Mouse (Mus musculus) thymus, postnatal 0 days (tissue): ENCODE measurements around the gene Zfp692. TPM values are rescaled to one million over a fixed set of nuclear protein-coding genes. Genes with fewer than 3 reads are reported as not detected.
"Not testable (repeated sequence)": the region's sequence is repeated elsewhere in the genome, so short reads cannot be mapped to it uniquely, and the experiment has no call there.

ENCODE experiments used
- DNase-seq: peaks from one replicate; pipeline ENCODE4 v3.0.0-alpha.2; 2015; ENCODE audit warnings: low spot score
- polyA plus RNA-seq: library from polyadenylated mRNA; unstranded; fragments of >200 nt; fragmentation: Nextera tagmentation; extraction: Ambion mirVana; gene quantifications from 2 replicates; pipeline ENCODE4 v1.2.1, GENCODE M21; 2015

Zfp692 gene
- 12.8 and 14.1 TPM in 2 replicates for polyA plus RNA-seq

DNA sequence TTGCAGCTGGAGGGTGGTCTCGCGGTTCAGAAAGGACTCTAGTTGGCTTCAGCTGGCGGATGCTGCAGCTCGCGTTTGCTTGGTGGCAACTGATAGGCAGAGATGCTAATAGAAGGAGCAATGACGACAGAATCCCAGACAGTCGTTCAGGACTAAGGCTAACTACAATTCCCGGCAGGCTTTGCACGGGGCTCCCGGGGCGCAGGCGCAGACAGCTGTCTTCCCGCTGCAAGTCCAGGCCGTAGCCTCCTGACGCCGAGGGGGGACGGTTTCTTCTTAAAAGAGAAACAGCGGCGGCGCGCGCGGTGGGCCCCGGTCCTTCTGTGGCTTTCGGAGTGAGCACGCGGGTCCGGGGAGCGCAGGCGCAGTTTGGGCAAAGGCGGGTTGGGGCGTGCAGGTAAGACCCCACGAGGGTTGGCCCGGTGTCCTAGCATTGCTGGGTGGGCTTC, at the start of gene Zfp692:
TSS of gene Zfp692 (plus strand) at position 210 of the 449 bp plus-strand sequence.
- DNase-seq: peak; percentile 94

DNA sequence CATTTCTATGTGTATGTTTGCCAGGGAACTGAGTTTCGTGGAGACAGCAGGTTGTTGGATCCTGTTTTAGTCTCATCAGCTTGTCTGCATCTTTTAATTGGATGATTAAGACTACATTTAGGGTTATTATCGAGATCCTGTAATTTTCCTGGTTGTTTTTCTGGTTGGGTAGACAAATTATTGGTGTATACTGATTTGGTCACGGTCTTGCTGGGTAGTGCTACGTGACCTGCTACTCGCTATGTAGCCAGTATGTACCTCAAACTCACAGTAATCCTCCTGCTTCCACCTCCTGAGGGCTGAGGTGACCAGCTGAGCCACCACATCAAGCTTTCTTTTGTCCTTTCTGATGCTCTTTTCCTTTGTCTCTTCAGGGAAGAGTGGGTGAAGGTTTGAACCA, 49.1 kb upstream of the Zfp692 start:
- DNase-seq: no peak

DNA sequence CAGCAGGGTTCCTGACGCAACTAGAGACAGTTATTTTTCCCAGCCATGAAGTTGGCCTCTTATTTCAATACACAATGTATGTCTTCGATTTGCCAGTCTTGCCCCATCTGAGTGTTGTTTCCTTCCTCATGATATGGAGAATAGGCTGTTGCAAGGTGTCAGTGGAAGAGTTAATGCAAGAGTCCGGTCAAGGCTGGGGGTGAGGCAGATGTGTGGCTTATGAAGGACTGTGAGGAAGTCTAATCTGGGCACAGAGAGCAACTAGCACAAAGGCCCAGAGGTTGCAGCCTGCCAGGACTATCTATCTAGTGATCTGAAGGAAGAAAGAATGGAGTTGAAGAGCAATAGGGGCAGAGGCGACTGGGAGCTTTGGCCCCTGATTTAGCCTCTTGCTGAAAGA, 46.7 kb upstream of the Zfp692 start:
- no peak for DNase-seq

GRCm38 (mm10) chr11:58261826-58262225, 45.0 kb upstream of the Zfp692 start:
- DNase-seq: no peak

GRCm38 (mm10) chr11:58262336-58262735, 44.5 kb upstream of the Zfp692 start:
- DNase-seq: no peak

DNA sequence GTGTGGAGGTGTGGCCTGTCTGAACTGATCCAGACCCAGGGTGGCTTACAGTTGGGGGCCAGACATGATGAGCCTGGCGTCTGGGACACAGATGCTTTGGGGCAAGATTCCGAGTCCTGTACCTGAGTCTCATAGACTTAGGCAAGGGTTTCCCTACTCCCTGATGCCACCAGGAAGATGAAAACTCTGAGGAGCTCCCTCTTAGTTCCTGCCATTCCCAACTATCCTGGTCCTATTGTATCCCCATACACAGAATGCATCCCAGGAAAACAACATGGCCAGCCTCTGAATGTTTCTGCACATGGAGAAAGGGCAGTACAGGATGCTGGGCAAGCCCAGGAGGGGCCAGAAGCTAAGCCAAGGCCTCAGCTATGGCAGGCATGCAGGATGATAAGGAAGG, 43.4 kb upstream of the Zfp692 start:
- no peak for DNase-seq

GRCm38 (mm10) chr11:58264546-58264945, 42.3 kb upstream of the Zfp692 start:
- DNase-seq: no peak

DNA sequence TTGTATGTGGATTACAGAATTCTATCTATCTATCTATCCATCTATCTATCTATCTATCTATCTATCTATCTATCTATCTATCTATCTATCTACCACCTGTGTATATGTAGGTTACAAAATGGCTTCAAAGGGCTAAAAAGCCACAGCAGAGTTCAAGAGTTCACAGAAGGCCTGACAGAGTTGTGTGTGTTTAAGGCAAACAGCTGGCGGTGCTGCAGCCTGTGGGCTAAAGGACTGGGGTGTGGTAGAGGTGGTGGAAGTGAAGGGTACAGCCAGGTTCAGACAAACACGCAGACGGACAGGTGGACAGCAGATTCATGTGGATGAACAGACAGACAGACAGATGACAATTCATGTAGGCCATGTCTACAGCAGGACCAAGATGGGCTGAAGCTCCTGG, 38.6 kb upstream of the Zfp692 start:
- no peak for DNase-seq

GRCm38 (mm10) chr11:58274572-58274971, 32.3 kb upstream of the Zfp692 start, which contains the start of gene 4930438A08Rik:
TSS of gene 4930438A08Rik (plus strand) at chr11:58274799.
- DNase-seq: no peak

- DNase-seq: no peak
These were observed 31.1 kb upstream of the Zfp692 start for GRCm38 (mm10) chr11:58275756-58276155.

- no peak for DNase-seq
These were observed 24.8 kb upstream of the Zfp692 start for GRCm38 (mm10) chr11:58281970-58282496.

- DNase-seq: no peak
These were observed 24.4 kb upstream of the Zfp692 start for GRCm38 (mm10) chr11:58282518-58282917.

DNA sequence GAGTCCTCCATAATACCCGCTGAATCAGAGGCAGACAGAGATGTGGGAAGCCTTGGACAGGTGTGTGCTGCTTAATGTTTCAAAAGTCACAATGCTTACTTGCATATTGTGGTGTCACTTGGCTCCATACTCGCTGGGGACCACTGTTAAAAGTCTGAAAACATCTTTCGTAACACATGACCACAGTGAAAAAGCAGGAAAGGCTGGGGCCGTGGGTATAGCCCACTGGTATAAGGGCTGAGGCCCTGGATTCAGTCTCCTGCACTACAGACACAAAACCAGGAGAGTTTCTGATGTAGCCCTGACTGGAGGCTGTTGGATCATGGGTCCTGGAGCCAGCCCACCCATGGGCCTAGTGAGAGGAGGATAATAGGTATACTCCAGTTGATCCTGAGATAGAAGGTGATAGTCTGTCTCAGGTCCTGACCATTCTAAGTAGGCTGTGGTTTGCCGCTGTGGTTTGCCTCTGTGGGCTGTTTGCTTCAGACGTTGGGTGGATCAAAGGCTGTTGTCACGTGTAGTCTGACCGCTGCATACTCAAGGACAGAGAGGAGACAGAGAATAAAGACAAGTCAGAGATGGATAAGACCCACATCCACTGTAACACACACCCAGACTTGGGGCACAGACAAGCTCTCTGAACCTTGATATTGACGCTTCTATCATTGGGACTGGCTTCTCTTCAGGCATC, 16.7 kb upstream of the Zfp692 start:
- no peak for DNase-seq

DNA sequence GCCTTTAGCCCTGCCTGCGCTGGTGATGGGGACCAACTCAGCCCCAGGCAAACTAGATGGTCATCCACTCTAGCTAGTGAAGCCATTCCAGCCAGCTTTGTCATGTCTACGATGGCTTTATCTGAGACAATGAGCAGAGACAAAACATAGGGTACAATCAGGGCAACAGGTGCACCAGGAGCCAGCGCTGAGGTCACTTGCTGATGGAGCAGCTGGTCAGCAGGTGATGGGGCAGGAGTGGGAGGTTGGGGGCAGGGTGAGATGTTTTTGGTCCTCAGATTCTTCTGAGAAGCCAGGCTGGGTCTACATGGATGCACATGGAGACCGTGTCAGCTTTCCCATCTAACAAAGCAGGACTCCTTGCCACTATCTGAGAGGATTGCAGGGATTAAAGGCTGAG, 16.1 kb upstream of the Zfp692 start:
- no peak for DNase-seq

DNA sequence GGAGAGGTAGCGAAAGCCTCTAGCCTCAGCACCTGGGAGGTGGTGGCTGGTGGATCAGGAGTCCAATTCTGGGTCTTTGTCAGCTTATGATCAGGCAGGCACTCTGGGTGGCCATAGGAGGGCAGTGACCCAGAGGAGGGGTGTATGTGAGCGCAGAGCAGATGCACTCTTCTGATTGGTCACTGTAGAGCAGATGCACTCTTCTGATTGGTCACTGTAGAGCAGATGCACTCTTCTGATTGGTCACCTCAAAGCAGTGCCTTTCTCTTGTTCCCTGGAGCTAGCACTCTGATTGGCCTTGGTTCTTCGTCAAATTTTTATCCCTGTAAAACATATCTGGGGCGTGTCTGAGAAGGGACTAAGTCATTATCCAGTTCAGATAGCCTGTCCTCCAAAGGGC, 14.1 kb upstream of the Zfp692 start:
- DNase-seq: no peak

GRCm38 (mm10) chr11:58297396-58297795, 9.5 kb upstream of the Zfp692 start:
- DNase-seq: no peak

GRCm38 (mm10) chr11:58301057-58301456, 5.8 kb upstream of the Zfp692 start:
- peak; percentile 71 for DNase-seq

DNA sequence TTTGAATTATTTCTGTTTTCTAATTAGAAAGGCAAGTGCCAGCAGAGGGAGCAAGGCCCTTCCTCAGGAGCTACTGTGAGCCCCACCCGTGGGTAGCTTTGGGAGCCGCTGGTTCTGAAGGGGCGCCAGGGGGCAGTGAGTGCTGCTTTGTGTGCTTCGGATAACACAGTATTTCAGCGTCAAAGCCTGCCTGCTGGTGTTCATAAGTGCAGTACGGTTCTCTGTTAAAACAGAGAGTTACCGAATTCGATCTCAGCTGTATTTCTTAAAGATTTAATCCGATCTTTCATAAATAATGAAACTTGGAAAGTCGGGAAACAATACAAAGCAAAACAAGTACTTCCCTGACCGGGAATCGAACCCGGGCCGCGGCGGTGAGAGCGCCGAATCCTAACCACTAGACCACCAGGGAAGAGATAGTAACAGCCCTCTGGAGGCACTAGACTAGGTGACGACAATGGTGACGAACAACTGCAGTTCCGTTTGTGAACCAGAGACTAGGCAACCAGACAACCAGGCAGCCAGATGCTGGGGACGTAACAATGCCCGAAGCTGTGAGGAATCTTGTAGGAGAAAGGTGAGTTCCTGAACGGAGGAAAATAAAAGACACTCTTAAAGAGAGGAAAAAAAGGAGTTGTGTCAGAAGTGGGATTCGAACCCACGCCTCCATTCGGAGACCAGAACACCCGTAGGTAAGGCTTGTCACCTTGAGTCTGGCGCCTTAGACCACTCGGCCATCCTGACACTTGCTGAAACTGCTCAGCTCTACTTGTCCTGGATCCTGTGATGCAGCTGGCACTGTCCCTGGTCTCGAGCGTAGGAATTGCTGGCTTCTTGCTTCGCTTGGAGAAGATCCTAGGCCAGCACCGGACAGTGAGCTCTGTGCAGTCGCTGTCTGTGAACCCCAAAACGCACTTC, 4.8 kb upstream of the Zfp692 start:
- DNase-seq: peak; percentile 96

DNA sequence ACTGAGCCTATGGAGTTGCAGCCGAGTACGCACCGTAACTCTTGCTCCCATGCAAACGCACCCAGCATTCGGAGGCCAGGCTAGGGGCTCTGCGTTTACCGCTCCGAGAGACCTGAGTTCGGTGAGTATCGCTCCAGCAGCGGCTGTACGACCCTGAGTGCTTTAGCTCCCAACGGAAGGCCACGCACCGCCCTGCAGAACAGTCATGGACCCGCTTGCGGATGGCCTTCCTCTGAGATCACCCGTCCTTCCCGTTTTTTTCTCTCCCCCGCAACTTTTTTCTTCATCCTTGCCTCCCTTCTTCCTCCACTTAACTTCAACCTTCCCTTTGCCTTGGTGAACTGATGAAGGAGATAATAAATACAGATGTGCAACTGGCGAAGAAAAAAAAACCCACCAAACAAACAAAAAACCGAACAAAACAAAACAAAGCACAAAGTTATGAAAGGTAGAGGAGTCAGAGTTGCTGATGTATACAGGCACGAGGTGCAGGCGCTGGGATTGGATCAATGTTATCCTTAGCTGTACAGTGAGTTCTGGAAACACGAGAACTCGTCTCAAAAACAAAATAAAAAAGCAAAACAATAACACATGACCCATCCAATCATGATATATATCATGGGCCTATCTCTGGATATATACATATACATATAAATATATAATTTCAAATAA, 4.0 kb upstream of the Zfp692 start:
- no peak for DNase-seq

DNA sequence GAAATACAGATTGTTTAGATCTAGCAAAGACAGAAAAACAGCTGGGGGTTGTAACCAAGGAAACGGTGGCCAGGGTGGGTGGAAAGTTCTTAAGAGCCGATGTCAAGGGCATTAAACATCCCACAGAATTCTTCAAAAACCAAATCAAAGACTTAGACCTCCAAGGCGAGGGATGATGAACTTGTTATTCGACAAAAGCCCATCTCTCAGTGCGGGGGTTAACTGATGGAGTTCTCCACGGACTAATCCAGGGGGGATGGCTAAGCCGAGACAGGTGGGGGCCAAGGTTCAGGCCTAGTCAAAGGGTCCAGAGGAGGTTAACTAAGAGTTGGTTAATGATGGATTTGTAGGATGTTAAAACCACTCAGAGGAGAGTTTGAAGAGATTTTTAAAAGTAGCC, 3.3 kb upstream of the Zfp692 start:
- peak; percentile 7 for DNase-seq

DNA sequence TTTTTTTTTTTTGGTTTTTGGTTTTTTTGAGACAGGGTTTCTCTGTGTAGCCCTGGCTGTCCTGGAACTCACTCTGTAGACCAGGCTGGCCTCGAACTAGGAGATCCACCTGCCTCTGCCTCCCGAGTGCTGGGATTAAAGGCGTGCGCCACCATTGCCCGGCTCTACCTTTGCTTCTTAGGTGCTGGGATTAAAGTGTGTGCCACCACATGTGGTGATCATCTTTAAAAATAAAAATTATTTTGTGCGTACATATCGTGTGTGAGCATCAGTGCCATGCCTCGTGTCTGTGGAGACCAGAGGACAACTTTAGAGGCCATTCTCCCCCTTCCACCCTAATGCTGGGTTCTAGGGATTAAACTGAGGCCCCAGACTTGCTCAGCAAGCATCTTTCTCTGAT, 1.6 kb upstream of the Zfp692 start:
- not testable (repeated sequence) for DNase-seq
